Mouse (Mus musculus) embryonic facial prominence, embryonic 14.5 days (tissue): Measurements from ENCODE around the gene Pde4b. TPM values are rescaled to one million over a fixed set of nuclear protein-coding genes. Genes with fewer than 3 reads are reported as not detected.
"Not testable (repeated sequence)": the region's sequence is repeated elsewhere in the genome, so short reads cannot be mapped to it uniquely, and the experiment has no call there.

Source experiments
- ATAC-seq: fragments of 200-750 bp; cut with Nextera tagmentation; 2 replicates; pipeline ENCODE4 v1.8.0; 2017; ENCODE audit warnings: low read depth, moderate number of reproducible peaks, moderate TSS enrichment
- DNase-seq: peaks from one replicate; pipeline ENCODE4 v3.0.0-alpha.2; 2015; ENCODE audit warnings: low spot score
- H3K27ac ChIP-seq: fragments of 300-500 bp; sonication (generic); replicated peaks from 2 replicates; pipeline ENCODE4 v1.5.1; 2014; ENCODE audit warnings: low read depth, mild to moderate bottlenecking, low read length, moderate library complexity
- H3K27me3 ChIP-seq: fragments of 300-500 bp; sonication (generic); replicated peaks from 2 replicates; pipeline ENCODE4 v1.6.1; 2014; ENCODE audit warnings: low read length; ENCODE audit not compliant: control insufficient read depth, insufficient read depth
- H3K36me3 ChIP-seq: fragments of 300-500 bp; sonication (generic); 2 replicates; pipeline ENCODE4 v1.6.1; 2014; ENCODE audit warnings: low read length, mixed read lengths; ENCODE audit not compliant: control insufficient read depth, insufficient read depth
- H3K4me1 ChIP-seq: fragments of 300-500 bp; sonication (generic); 2 replicates; pipeline ENCODE4 v1.6.1; 2014; ENCODE audit warnings: antibody characterized with exemption, low read length; ENCODE audit not compliant: control insufficient read depth, insufficient read depth
- H3K4me2 ChIP-seq: fragments of 300-500 bp; sonication (generic); 2 replicates; pipeline ENCODE4 v1.6.1; 2014; ENCODE audit warnings: low read depth, mild to moderate bottlenecking, low read length, moderate library complexity, mixed read lengths
- H3K4me3 ChIP-seq: fragments of 300-500 bp; sonication (generic); 2 replicates; pipeline ENCODE4 v1.5.1; 2014; ENCODE audit warnings: low read depth, mild to moderate bottlenecking, low read length
- H3K9ac ChIP-seq: fragments of 300-500 bp; sonication (generic); 2 replicates; pipeline ENCODE4 v1.6.1; 2014; ENCODE audit warnings: low read depth, mild to moderate bottlenecking, low read length, moderate library complexity, mixed read lengths
- H3K9me3 ChIP-seq: fragments of 300-500 bp; sonication (generic); 2 replicates; pipeline ENCODE4 v1.6.1; 2016; ENCODE audit warnings: low read length; ENCODE audit not compliant: control insufficient read depth
- WGBS: fragments of 180-500 bp; shearing (Covaris S2); extraction: QIAGEN DNeasy Blood & Tissue Kit; methylation state at CpG from one replicate; pipeline ENCODE4 v1.1.7; 2014; 5-methylcytosine and 5-hydroxymethylcytosine counted together
- polyA plus RNA-seq: library from polyadenylated mRNA; unstranded; fragments of >200 nt; fragmentation: Nextera tagmentation; extraction: Ambion mirVana; gene quantifications from 2 replicates; pipeline ENCODE4 v1.2.1, GENCODE M21; 2014

The Pde4b gene
- polyA plus RNA-seq, 1 experiment from 2014 or later, result 19.4 TPM

DNA sequence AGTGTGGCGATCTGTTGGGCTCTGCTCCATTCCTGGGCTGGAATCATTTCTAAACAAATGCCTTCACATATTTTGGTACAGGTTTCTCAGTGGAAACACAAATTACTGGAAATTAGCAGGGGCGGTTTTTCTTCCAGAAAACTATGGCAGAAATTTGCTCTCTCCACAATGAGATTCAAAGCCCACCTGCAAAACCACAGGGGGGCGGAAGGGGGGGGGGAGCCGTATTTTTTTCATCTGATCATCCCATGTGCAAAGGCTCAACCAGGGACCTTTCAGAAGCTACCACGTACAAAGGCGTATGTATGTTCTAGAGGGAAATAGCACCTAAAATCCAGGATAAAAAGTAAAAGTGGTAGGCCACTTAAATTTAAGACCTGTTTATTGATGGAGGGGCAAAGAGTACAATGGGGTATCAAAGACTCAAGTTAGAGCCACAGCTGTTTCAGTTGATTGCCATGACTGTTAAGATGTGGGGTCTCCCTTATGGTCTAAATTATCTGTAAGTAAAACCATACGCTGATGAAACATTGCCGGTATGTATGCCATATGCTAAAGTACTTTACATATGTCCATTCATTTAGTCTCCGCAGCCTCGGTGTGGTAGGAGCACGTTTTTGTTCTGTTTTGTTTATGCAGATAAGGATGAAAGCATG lies 404.3 kb downstream of the Pde4b start:
- peaks cover 15% of the 10 kb centered on the region for H3K4me1 ChIP-seq
- H3K4me2 ChIP-seq, result no peak overlapping the region
- ATAC-seq (0 out of 2 replicates have a peak, but pooled peaks have one; percentile 26), DNase-seq (peak; percentile 66)
- no peaks in the 10 kb centered on the region for H3K27me3 ChIP-seq
- 27% methylated on average over 11 of the region's 11 CpGs for WGBS
- no peaks in the 10 kb centered on the region for H3K36me3 ChIP-seq
- no peak overlapping the region for H3K9ac ChIP-seq
- H3K4me3 ChIP-seq, result no peak overlapping the region
- H3K9me3 ChIP-seq, result no peaks in the 10 kb centered on the region
- H3K27ac ChIP-seq, result 0 out of 2 replicates have a peak overlapping the region, but pooled peaks have one; percentile 33

DNA sequence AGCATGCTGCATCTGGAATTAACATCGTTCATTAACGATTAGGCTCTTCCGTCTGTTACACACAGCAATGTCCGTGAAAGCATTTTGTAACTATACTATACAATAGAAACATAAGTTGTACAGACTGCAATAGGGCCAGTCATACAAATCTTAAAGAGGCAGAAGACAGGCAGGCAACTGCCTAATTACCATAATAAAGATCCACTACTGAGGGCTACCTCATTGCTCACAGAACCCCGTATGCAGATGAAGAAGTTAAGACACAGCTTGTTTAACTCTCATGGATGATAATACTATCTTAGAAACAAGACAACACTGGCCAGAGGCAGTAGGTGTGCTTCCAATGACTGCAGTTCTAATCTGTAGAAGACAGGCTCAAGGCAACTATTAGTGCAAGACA lies 405.6 kb downstream of the Pde4b start:
- no peak overlapping the region for H3K27ac ChIP-seq
- no peaks in the 10 kb centered on the region for H3K9me3 ChIP-seq
- H3K4me2 ChIP-seq, result no peak overlapping the region
- no peaks in the 10 kb centered on the region for H3K36me3 ChIP-seq
- no peaks in the 10 kb centered on the region for H3K27me3 ChIP-seq
- H3K4me1 ChIP-seq, result peaks cover 21% of the 10 kb centered on the region
- no peak overlapping the region for H3K4me3 ChIP-seq
- DNase-seq (no peak), ATAC-seq (no peak)
- no peak overlapping the region for H3K9ac ChIP-seq
- WGBS, result 86% methylated on average over 5 of the region's 5 CpGs

DNA sequence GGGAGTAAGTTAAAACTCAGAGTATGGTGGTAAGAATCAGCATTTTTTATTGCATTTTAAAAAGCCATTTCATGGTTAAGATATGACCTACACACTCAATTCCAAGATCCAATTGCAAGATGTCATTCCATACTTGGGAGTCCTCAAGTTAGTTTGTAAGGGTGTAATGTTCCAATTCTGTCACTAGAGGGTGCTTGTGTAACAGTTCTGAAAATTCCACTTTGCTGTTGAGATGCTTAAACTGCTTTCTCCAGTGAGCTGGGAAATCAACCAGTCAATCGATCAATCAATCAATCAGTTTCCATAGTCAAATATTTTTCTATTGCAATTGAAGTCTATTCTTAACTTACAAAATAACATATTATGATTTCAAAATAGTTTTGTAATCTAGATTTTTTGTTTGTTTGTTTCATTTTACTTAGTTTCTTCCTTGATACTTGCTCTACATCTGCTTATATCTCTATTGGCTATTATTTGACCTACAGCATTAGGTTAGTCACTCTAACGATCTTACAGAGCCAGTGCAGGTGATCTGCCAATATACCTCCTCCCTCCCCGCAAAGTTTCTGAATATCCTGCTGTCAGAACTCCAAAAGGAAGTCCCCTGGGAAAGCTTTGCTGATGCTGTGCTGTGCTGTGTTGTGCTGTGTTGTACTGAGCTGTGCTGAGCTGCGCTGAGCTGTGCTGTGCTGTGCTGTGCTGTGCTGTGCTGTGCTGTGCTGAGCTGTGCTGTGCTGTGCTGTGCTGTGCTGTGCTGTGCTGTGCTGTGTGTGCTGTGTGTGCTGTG lies 406.2 kb downstream of the Pde4b start:
- WGBS, result 46% methylated on average over 4 of the region's 4 CpGs
- no peak for ATAC-seq

DNA sequence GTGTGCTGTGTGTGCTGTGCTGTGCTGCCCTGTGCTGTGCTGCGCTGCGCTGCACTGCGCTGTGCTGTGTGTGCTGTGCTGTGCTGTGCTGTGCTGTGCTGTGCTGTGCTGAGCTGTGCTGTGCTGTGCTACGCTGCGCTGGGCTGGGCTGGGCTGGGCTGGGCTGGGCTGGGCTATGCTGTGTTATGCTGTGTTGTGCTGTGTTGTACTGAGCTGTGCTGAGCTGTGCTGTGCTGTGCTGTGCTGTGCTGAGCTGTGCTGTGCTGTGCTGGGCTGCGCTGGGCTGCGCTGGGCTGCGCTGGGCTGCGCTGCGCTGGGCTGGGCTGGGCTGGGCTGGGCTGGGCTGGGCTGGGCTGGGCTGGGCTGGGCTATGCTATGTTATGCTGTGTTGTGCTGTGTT lies 406.9 kb downstream of the Pde4b start:
- not testable (repeated sequence) for H3K27ac ChIP-seq, H3K4me3 ChIP-seq, H3K36me3 ChIP-seq, H3K27me3 ChIP-seq, DNase-seq, H3K9ac ChIP-seq, H3K4me2 ChIP-seq, H3K9me3 ChIP-seq
- H3K4me1 ChIP-seq, result peaks cover 21% of the 10 kb centered on the region
- 0 out of 2 replicates have a peak, but pooled peaks have one; percentile 37 for ATAC-seq
- WGBS, result 100% methylated on average over 5 of the region's 10 CpGs

More for the DNA sequence above, 406.2 kb downstream of the Pde4b start:
- peaks cover 21% of the 10 kb centered on the region for H3K4me1 ChIP-seq
- no peaks in the 10 kb centered on the region for H3K9me3 ChIP-seq
- no peak overlapping the region for H3K27ac ChIP-seq
- H3K9ac ChIP-seq, result no peak overlapping the region
- H3K4me3 ChIP-seq, result no peak overlapping the region
- peak; percentile 80 for DNase-seq
- H3K36me3 ChIP-seq, result no peaks in the 10 kb centered on the region
- H3K4me2 ChIP-seq, result no peak overlapping the region
- no peaks in the 10 kb centered on the region for H3K27me3 ChIP-seq

DNA sequence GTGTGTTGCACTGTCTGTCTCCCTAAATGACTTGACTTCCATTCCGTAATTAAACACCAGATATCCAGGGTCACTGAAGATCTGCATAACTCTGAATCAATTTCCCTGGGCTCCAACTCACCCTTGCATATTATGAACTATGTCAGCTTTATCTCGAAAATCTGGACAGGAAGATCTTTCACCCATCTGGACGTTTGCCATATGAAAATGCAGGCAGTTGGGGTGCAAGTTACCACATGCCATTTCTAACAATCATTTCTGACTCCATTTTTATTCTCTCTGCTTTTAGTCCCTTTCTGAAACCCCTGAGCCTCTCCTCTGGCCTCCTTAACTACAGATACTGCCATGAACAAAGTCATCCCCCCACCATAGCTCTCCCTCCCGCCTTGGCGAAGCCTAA lies 407.7 kb downstream of the Pde4b start:
- Histone ChIP-seq H3K9ac (no peak overlapping the region), H3K27ac (peak overlapping the region; percentile 39; the same call in 1 of the 2 replicates), H3K4me3 (no peak overlapping the region), H3K9me3 (no peaks in the 10 kb centered on the region), H3K4me2 (no peak overlapping the region), H3K4me1 (peaks cover 21% of the 10 kb centered on the region), H3K36me3 (no peaks in the 10 kb centered on the region), H3K27me3 (no peaks in the 10 kb centered on the region)
- 58% methylated on average over 5 of the region's 5 CpGs for WGBS
- ATAC-seq (no peak), DNase-seq (no peak)

DNA sequence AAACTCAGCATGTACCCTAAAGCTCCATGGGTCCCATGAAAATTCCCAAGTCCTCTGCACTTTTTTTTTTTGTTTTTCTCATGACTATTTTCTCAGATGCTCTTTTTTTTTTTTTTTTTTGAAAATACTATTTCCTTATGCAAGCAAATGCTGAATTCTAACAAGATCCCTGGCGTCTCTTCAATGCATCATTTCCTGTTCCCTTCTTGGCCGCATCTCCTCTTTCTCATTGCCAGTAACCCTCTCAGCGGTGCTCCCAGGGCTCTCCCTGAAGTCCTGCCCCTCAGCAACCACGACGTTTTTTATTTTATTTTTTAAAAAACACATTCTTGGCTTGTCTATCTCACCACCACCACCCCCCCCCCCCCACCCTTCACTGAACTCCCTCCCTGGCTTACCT lies 408.1 kb downstream of the Pde4b start:
- no peaks in the 10 kb centered on the region for H3K36me3 ChIP-seq
- peaks cover 21% of the 10 kb centered on the region for H3K4me1 ChIP-seq
- no peak overlapping the region for H3K9ac ChIP-seq
- no peak overlapping the region for H3K4me2 ChIP-seq
- H3K9me3 ChIP-seq, result no peaks in the 10 kb centered on the region
- no peak overlapping the region for H3K4me3 ChIP-seq
- H3K27ac ChIP-seq, result peak overlapping the region; percentile 39; the same call in 1 of the 2 replicates
- DNase-seq (peak; percentile 81), ATAC-seq (no peak)
- 40% methylated on average over 5 of the region's 5 CpGs for WGBS
- no peaks in the 10 kb centered on the region for H3K27me3 ChIP-seq

DNA sequence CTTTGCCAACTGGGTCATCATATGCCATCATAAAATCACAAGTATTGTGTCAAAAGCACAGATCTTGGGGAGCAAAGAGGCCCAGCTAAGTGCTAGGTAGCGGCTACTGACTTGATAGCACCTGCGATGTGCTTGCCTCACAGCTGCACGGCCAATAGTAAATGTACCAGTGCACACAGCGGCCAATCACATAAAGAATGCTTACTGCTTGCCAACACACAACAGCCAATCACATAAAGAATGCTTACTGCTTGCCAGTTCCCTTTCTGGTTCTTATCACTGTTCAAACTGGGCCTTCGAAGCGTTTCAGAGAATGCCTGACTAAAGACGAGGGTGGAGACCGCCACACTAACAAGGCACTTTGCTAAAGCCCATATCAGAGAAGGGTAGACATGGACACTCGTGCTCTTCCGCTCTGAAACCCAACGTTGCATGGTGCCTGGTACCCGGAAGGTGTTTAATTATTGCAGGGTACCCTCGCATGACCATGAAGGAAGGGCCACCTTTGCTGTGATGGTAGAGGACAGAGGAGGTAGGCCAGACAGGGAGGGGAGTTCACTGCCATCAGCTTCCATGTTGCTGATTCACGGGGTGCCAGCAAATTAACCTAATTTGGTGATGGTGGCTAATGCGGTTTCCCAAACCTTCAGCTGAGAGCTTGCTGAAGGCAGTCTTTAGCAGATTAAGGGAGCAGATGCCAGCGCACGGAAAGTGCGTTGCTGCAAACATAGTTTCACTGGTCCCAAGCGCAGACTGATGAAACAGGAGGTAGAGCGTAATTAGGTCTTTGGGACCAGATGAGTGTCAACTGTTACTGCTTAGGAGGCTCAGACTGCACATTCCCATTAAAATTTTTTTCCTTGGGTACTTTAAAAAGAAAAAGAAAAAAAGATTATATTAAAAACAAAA lies 409.2 kb downstream of the Pde4b start:
- Histone ChIP-seq H3K9ac (no peak overlapping the region), H3K36me3 (no peaks in the 10 kb centered on the region), H3K9me3 (no peaks in the 10 kb centered on the region), H3K4me2 (no peak overlapping the region), H3K4me3 (no peak overlapping the region), H3K4me1 (peaks cover 20% of the 10 kb centered on the region), H3K27me3 (no peaks in the 10 kb centered on the region), H3K27ac (peak overlapping the region; percentile 28; the same call in 1 of the 2 replicates)
- DNase-seq (no peak), ATAC-seq (no peak)
- WGBS, result 75% methylated on average over 20 of the region's 20 CpGs

DNA sequence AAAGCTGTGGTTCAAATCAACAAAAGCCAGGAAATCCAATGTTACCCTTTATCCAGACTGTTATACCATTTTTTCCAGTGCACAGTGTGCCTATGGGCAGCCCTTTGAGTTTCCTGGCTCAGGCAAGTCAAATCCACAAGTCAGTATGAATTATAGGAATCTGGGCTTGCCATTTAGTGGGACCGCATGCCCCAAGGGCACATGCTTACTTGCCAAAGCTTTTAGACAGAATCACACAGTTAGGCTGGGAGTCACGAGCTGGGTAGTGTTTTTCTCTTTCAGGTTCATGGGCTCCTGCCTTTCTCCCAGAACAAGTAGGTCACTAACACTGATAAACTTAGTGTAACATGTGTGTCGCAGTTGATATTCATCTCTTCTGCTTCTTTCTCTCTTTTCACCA lies 409.9 kb downstream of the Pde4b start:
- no peaks in the 10 kb centered on the region for H3K9me3 ChIP-seq
- 79% methylated on average over 3 of the region's 3 CpGs for WGBS
- H3K27me3 ChIP-seq, result no peaks in the 10 kb centered on the region
- DNase-seq (no peak), ATAC-seq (no peak)
- no peak overlapping the region for H3K9ac ChIP-seq
- peaks cover 15% of the 10 kb centered on the region for H3K4me1 ChIP-seq
- no peak overlapping the region for H3K27ac ChIP-seq
- no peak overlapping the region for H3K4me2 ChIP-seq
- H3K36me3 ChIP-seq, result no peaks in the 10 kb centered on the region
- no peak overlapping the region for H3K4me3 ChIP-seq
